Mouse (Mus musculus) adrenal gland, postnatal 25 days (tissue): ENCODE data around the gene Dapk1. TPM values are rescaled to one million over a fixed set of nuclear protein-coding genes. Genes with fewer than 3 reads are reported as not detected.
A peak's percentile ranks its signal among the peaks of the same experiment; 100 is the strongest.
"Not testable (repeated sequence)": the region's sequence is repeated elsewhere in the genome, so short reads cannot be mapped to it uniquely, and the experiment has no call there.

Experiments used
- DNase-seq: peaks from one replicate; pipeline ENCODE4 v3.0.0; 2021; ENCODE audit warnings: mixed read lengths
- long read RNA-seq: library from polyadenylated mRNA; stranded (forward); transcript quantifications from one replicate; pipeline ENCODE4 v2.0.0, GENCODE M21; 2021
- total RNA-seq: library from RNA; stranded (reverse); gene quantifications from 2 replicates; pipeline ENCODE4 v1.2.3, GENCODE M21; 2021

The Dapk1 gene
- total RNA-seq = 10.8 and 11.5 TPM in 2 replicates
- long read RNA-seq, full-length matches to known transcripts = 8 of 27 reads
- long read RNA-seq, partial matches to known transcripts = 10 of 27 reads
- long read RNA-seq, other reads (novel, unspliced or antisense) = 9 of 27 reads

DNA sequence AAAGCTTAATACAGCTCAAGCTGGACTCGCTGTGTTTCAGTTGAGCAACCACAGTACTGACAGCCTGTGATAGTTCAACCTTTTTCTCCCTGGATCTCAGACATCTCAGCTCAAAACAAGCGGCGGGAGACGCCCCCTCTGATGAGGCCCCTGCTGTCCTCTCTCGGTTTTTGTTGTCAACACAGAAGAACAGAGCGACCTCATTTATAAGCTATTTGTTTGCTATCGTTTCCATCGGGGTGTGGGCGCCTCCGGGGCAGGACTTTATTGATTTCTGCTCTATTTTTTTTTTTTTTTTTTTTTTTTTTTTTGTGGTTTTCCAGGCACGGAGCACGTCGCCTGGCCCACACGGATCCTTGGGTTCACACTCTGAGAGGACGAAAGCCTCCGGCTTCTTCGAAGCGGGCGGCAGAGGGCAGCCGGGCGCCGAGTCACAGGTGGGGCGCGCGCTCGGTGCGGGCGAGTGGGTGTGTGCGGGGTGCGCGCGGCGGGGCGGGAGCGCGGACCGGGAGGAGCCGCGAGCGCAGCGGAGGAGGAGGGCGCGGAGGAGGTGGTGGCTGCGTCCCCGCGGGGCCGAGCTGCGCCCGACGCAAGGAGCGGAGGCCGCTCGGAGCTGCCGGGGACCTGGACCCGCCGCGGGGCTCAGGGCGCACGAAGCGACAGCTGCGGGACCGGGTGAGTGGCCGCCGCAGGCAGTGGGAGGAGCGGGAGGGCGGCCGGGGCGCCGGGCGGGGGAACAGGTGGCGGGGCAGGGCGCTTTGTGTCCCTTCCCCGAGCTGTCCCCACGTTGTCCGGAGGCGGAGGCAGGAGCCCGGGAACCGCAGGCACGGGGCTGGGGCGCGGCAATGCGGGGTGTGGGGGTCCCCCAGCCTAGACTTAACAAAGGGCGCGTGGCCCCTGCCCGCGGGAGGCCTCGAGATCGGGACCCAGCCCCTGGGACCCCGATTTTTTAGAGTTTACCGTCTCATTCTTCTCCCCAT is at the start of gene Dapk1:
TSS of gene Dapk1 (plus strand) at position 512 of the 980 bp plus-strand sequence.
- DNase-seq = peak; percentile 86

DNA sequence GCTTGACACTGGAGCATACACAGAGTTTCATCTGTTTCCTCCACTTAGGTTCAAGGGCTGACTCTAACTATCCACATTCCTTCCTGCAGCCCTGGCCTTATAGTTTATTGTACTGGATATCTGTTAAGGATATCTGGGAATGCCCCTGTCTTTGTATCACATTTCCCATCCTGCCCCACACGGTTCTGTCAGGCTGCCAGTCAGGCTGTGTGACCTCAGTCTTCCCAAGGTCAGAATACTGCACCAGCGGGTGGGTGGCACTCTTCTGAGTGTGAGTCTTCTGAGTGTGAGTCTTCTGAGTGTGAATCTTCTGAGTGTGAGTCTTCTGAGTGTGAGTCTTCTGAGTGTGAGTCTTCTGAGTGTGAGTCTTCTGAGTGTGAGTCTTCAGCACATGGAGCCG is 48.4 kb upstream of the Dapk1 start:
- peak; percentile 43 for DNase-seq

DNA sequence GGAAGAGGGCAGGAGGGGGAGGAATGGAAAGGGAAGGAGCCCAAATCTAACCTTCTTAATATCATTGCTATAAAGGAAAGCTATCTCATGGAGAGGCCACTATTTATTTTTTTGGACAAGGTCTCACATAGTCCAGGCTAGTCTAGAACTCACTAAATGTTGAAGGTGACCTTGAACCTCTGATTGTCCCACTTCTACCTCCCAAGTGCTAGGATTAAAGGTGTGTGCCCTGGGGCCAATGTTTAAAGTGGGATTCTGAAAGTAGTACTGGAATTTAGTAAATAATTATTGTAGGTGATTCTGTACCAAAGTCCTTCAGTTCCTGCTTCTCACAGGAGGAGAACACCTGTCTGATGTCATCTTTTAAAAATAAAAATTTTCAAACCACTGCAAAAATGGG is 45.3 kb upstream of the Dapk1 start:
- DNase-seq = no peak

DNA sequence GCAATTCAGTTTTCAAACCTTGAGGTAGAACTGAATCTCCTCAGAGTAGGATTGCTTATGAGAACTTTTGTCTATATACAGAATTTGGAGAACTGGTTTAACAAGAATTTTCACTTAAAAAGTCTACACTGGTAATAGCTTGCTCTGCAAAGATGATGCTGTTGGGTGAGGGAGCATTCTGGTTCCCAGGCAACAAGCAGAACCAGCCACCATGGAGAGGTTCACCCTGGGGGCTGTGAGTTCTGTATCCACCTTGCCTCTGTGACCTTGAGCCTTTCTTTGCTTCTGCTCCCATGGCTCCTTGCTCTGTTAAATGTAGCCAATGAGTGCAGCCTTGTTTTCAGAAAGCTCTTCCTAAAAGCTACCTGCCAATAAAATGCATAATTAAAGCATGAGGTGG is 44.8 kb upstream of the Dapk1 start:
- no peak for DNase-seq

DNA sequence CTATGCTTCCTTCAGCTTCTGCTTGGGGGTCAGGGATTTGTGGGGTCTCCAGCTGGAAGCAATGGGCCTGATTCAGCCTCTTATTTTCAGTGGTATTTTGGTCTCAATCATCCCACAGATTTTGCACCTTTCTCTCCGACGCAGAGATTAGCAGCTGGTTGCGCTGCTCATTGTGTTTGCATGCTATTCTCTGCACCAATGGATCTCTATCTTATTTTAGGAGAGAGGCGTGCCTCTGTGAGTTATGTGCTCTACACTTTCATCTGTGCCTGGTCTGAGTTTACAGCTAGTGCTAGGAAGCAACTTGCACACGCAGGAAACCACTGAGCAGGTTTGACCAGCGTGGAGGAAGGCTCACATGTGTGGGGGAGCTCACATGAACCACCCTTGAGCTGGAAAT is 37.4 kb upstream of the Dapk1 start:
- no peak for DNase-seq

DNA sequence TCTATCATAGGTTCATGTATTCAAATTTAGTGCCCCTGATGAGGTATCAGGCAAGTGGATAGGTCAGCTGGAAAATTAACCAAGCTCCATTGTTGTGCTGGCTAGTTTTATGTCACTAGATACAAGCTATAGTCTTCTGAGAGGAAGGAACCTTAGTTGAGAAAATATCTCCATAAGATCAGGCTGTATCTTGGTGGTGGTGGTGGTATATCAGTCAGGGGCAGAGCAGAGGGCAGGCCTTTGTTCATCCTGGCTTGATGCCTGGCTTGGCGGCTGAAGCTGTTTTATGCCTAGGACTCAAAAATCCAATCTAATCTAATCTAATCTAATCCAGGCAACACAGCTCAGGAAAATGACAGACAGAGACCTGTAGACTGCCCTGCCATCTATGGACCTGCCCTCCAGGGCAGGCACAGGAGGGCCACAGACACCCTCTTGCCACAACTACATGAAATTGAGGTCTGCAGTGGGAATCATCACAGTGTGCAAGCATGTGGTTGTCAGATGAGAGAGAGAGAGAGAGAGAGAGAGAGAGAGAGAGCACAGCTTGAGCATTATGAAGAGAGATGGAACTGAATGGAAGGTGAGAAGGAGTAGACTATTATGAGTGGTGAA is 32.7 kb upstream of the Dapk1 start:
- no peak for DNase-seq

DNA sequence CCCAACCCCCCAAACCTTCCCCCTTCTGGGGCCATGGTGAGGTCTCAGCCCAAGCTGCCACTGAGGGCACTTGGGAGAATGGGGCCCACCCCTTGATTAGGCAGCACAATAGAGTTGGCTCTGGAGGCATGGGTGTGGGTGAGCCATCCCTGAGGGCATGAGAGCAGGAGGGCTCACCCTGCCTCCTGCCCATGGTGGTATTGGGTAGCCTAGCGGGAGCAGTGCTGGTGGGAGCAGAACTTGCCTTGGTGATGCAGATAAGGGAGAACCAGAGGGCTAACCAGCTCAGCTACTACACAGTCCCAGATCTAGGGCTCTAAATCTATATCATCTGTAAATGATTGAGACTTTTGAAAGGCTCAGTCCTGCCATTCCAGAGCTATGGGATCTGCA is 32.2 kb upstream of the Dapk1 start:
- no peak for DNase-seq

DNA sequence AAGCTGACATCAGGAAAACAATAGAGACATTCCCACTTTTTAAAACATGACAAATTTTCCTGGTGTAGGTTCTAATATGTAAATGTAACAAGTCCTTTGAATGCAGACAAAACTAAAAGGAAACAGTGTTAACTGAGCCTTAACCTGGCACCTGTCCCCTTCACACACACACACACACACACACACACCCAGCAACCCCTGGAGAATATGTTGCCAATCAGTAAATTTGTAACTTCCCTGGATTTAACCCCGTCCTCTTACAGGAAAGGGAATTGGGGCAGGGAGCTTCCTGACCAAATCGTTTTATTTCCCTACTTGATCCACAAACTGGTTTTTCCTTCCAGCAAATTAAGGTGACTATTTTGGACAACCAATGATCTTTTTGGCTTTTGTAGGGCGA is 28.2 kb upstream of the Dapk1 start:
- no peak for DNase-seq

DNA sequence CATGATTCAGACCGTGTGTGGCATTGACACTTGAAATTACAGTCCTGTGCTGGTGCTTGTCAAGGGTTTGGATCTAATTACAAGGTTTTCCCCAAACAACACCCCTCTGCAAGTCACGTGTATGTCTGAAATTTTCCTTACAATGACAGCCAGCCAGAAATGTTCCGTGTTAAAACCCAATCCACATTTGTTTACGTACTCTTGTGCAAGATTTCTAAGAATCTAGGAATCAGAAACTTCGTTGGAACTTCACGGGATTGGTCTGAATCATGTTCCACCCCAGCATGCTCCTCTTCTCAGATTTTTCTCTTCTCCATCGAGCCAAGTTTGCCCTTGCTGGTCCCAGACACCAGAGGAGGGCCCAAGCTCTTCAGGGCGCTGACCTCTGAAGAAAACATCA is 27.8 kb upstream of the Dapk1 start:
- no peak for DNase-seq

DNA sequence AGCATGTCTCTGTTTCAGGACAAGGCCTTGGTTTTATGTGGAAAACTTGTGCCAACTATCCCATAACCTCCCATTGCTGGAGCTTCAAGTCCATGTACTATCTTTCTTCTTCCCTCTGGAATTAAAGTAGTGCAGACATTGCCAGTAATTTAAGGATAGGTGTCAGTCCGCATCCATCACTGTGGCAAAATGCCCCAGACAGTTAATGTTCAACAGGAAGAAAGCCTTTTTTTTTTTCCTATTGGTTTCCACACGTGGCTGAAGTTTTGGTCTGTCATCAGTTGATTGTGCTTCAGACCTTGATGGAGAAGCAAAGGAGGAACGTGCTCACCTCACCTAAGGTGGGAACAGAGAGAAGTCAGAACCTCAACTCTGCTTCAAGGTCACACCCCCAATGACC is 23.2 kb upstream of the Dapk1 start:
- no peak for DNase-seq

DNA sequence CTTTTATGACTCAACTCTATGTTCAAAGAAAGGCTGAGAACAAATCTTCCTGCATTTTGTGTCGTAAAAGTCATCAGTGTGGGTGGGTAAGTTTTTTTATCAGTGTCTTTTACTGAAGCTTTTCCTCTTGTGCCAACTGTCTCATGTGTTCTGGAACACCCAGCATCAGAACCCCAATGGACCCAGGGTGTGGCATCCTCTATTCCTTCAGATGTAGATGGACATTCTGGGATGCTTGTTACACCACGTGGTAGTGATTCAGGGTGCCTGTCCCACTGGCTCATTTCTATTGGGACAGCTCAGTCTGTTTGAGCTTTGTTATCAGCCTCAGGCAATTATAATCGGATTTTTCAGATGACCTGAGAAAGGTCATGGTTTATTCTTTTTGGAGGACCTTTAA is 6.9 kb upstream of the Dapk1 start:
- no peak for DNase-seq

DNA sequence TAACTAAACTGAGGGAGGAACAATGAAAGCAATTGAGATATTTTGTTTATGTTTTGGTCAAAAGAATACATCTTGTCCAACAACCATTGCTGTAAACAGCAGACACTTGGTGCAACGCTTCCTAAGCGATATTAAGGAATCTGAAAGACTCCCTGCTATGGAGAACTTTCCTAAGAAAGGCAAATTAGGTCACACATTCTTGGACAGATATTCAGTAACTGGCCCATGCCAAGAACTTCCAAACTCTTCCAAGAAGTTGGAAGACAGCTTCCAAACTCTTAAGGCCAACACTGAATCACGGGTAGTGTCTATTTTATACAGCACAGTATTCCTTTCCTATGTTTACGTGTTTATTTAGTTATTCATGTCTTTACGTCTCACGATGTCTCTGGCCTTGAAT is 6.2 kb upstream of the Dapk1 start:
- DNase-seq = no peak

DNA sequence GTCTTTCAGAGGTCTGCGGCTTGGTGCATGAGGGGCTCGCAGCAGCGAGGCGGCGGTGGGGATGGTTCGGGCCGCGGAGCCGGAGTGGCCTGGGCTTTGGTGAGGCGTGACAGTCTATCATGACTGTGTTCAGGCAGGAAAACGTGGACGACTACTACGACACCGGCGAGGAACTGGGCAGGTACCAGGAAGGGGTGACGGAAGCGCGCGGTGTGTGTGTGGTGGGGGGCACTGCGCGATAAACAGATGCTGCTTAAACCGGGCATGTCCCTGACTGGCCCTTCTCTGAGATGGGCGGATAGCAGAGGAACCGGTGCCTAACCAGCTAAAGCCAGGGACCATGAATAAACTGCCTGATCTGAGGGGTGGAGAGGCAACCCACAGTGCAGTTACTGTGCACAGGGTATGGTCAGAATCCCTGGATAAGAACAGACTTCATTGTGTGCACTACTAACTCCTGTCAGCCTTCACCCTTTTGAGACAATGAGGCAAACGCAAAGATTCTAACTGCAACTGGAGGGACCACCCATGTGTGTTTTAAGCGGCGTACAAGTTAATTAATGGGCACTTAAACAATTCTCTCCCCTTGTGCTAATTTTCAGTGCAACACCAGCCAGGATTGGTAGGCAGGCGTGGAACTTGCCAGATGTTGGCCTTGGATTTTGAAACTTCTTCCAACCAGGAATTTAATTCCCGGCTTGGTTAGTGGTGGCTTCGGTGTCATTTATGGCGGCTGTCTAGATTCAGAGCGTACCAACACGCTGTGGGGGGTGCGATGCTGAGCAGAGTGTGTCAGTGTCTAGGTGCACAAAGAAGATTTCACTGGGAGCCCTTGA is 887 bp downstream of the Dapk1 start:
- DNase-seq = peak; percentile 12

DNA sequence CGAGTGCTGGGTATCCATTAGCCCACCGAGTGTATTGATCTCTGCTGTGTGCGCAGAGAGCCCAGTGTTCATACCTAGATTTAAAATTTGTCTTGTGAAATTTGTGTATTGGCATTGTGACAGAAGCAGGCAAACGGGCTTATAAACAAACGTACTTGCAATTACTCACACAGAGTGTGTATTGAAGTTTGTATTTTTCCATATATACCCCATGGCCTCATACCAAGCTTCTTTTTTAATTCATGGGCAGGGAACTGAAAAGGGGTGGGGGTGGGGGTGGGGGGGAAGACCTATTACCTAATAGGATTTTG is 1.5 kb downstream of the Dapk1 start:
- DNase-seq = no peak

DNA sequence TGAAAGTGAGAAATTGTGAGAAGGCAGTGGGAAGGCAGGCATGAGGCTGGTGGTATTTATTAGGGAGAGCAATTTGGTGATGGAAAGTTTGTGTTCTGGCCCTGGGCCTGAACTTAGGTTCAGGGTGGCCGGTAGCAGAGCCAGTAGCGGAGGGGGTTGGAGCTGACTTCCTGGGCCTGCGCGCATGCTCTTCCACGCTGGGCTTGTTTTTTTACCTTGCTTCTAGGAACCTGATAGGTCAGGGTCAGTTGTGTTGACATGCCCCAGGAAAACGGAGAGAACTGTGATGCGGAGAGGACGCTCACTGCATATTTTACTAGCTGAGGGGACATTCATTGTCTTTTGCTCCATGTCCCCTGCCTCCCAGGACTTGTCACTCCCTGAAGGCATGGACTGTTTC is 5.7 kb downstream of the Dapk1 start:
- no peak for DNase-seq

DNA sequence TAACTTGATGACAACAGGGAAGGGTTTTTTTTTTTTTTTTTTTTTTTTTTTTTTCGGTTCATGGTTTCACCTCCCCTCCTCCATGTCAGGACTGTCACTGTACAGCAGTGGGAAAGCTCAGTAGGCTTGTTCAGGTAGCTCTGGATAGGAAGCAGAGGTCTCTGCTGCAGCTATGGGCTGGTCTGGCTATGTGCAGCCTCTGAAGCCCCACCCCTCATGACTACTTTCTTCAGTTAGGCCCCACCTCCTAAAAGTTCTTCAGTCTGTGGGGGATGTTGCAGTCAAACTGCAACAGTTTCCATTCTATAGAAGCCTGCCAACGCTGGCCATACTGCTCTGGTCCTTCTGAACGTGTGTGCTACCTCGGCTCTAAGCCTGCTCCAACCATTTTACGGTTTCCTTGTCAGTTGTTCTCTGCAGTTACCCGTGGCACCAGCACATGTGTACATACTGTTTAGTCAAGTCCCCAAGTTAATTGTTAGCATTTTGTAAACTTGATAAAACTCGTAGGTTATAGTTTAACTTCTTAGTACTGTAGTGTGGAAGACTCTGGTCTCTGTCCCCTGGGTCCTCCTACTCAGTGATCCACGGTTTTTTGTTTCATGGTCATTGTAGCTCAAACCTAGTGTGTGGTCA is 6.8 kb downstream of the Dapk1 start:
- DNase-seq = no peak

DNA sequence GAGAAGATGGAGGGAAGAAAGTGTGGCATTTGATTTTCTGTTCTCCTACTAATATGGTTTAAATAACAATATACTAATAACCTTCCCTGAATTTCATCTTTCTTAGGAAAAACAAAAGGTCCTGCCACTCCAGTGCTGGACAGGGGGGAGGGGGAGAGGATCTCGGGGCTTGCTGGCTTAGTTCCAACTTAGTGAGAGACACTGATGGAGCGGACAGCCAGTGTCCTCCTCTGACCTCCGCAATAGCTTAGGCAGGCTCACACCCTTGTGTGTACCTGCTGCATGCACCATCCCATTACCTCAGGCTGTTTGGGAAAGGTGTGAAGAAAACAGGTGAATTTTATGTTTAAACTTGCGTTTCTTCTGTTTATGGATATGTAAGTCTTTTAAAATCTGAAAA is 7.5 kb downstream of the Dapk1 start:
- DNase-seq = no peak

DNA sequence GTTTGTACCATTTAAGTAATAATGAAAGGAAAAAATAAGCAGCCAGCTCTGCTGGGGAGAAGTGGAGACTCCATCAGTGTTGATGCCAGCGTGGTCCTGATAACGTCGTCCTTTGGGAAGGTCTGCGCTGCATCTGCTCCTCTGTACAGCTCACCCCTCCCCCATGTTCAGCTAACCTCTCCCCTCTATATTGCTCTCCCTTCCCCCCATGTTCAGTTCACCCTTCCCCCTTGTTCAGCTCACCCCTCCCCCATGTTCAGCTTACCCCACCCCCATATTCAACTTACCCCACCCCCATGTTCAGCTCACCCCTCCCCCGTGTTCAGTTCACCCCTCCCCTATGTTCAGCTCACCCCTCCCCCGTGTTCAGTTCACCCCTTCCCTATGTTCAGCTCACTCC is 8.8 kb downstream of the Dapk1 start:
- no peak for DNase-seq

DNA sequence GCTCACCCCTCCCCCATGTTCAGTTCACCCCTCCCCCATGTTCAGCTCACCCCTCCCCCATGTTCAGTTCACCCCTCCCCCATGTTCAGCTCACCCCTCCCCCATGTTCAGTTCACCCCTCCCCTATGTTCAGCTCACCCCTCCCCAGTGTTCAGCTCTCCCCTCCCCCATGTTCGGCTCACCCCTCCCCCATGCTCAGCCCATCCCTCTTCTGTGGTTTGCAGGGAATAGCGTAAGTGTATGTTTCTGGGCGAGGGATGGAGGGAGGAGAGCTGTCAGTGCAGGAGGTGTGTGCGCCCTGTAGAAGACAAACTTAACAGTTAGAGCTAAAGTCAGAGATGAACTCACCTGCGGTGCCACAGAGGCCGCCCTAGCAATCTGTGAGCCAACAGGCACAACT is 9.2 kb downstream of the Dapk1 start:
- DNase-seq = not testable (repeated sequence)

DNA sequence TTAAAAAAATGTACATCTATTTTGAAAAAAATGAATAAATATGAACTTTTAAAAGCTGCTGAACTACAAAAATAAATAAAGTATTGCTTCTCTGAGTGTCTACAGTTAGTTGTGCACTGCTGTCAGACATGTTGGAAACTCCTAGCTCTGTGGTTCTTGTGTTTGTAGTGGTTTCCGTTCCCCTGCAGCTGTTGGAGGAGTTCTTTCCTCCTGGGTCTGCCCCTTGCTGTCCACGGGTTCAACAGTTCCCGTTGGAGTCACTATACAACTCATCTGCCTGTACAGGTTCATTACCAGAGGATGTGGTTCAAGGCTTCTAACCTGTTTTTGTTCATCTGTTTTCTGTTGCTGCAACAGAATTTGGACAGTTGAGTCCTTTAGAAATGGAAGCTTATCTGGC is 10.4 kb downstream of the Dapk1 start:
- DNase-seq = no peak

DNA sequence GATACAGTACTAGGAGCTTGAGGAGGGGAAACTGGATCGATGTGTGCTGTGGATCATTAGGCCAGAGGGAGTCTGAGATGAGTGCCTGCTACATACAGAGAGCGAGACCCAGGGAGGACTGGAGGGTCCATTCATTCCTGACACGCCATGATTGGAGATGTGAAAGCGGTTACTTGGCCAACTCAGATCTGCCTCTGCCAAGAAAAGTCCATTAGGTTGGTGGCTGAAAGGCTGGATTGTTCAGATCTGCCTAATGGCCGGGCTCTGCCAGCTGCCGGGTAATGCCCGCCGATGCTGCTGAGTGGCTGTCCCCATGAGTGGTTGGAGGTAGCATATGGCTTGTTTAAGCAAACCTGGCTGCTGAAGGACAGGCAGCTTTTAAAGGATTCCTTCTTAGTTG is 12.4 kb downstream of the Dapk1 start:
- no peak for DNase-seq

DNA sequence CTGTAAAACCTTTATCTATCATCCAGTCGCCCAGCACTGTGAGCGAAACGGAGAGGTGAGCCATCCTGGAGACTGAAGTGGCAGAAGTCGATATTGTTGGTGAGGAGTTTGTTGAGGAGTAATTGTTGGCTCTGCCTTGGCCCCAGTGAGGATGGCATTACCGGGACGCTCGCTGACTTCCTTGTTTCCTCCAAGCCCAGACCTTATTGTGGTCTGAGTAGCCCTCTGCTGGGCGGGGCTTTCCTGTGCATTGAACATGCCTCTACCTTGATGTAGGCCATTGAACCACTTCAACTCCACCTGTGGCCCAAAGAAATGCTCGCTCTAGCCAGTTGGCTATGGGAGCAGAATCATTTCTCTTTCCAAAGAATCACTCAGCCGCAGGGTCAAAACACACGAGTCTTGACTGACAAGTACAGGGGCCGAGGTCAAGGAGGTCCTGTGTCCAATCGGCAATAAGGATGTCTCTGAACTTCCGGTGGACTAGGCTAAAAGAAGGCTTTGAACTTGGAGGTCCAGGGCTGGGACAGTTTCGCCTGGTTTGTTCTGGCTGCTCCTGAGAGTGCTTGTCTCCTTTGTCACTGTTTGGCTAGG is 13.4 kb downstream of the Dapk1 start:
- DNase-seq = no peak
